Mouse (Mus musculus) kidney, postnatal 36 days (tissue): Measurements from ENCODE around the gene Crybg3.
A peak's percentile ranks its signal among the peaks of the same experiment; 100 is the strongest.

Source experiments
- DNase-seq, 2 experiments: peaks; one replicate each; pipeline ENCODE4 v3.0.0; 2021 to 2022; ENCODE audit warnings: mixed read lengths in 2 of 2

The Crybg3 gene

GRCm38 (mm10) chr16:59573961-59574360, 26.8 kb downstream of the Crybg3 start:
- DNase-seq, result peak in 1 of 2 experiments; percentile 15

- DNase-seq, result no peak
These were observed 28.1 kb downstream of the Crybg3 start for GRCm38 (mm10) chr16:59572685-59573084.

DNA sequence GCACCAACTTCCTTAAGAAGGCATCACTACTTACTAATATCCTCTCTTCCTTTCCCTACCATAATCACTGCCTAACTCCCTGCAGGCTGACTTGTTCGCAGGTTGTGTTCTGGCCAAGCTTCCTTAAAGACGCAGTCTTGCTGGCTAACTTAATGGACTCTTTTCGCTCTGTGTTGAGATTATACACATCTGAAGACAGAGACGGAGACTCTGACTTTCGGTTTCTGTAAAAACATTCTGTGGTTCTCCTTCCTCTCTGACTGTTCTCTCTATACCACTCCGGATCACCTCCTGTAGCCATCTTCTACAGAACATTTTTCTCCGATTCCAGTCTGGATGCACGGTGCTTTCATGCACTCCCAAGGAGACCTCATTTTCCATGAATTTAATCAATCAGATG, 30.0 kb downstream of the Crybg3 start:
- DNase-seq, result no peak

GRCm38 (mm10) chr16:59569837-59570236, 30.9 kb downstream of the Crybg3 start:
- DNase-seq, result no peak

DNA sequence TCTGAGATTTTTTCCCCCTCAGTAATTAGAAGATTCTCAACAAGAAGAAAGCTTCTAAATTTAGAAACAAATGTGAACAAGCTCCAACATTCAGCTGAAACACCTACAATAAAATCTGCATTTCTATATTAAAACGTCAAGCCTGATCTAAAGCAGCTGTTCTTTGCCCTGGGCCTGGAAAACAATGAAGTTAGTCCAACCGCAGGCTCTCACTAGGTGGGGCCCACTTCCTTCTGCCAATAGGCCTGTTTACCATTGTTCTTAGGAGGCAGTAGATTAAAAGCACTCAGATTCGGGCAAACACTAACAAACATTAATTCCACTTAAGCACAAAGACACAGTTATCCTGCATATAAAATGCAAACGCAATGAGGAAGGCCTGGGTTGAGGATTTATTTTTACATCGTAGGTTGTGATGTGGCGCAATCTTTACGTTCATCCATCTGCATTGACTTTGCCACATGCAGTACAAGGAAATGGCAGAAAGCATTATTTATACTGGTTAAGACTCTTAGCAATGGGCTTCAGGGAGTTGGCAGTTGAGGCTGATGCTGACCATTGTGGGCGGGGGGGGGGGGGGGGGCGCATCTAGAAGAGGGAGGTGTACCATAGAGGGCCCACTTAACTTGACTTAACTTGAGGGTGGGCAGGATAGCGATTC, 32.9 kb downstream of the Crybg3 start:
- peak; percentile 27 to 34 for DNase-seq

DNA sequence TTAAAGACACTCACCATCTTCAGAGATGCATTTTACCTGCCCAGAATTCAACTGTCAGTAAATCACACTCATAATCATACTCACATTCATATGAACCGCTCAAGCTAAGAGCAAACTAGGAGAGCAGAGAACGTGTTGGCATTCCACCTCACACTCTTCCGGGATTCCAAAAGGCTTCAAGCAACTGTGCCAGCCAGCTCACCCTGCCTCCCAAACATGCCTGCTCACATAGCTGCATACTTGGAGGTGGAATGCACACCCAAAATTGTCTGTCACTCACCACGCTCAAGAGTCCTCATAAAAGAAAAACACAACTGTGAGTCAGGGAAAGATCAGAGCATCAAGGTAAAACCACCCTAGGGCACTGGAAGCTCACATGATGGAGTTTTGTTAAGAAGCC, 34.3 kb downstream of the Crybg3 start:
- DNase-seq, result no peak

DNA sequence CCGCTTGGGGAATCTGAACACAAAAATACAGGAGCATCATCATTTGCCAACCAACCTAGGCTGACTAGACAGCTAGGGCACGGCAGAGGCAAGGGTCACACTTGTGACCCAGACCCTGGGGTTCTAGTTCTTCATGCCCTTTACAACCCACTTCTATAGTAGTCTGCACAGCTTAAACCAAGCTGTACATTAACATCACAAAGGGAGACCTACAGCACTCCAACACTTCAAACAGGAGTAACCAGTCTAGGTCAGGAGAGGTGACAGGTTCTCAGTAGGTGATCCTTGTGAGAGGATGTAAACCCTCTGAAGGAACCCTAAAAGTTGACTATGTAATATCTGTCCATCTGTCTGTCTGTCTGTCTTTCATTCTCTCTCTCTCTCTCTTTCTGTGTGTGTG, 35.1 kb downstream of the Crybg3 start:
- DNase-seq, result no peak

DNA sequence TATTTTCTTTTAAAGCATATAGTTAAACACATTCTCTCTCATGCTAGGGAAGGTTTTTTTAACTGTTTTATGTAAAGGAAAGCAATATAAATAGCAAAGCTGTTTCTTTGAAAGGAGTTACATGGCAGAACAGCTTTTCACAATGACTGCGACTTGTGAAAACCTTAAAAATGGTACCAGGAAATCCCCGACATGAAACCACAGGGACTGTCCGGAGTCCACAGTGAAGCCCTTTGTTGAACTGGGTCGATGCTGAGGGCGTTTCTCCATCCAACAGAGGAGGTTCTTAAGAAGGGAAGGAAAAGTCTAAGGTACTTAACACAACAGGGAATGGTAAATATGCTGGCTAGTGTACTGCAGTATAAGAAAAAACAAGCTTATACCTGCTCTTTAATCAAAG, 36.8 kb downstream of the Crybg3 start:
- DNase-seq, result no peak

GRCm38 (mm10) chr16:59559300-59560200, 41.2 kb downstream of the Crybg3 start:
- DNase-seq, result peak; percentile 28 to 58

- DNase-seq, result no peak
These were observed 41.9 kb downstream of the Crybg3 start for GRCm38 (mm10) chr16:59558916-59559299.

- DNase-seq, result no peak
These were observed 47.2 kb downstream of the Crybg3 start for GRCm38 (mm10) chr16:59553490-59554161.

DNA sequence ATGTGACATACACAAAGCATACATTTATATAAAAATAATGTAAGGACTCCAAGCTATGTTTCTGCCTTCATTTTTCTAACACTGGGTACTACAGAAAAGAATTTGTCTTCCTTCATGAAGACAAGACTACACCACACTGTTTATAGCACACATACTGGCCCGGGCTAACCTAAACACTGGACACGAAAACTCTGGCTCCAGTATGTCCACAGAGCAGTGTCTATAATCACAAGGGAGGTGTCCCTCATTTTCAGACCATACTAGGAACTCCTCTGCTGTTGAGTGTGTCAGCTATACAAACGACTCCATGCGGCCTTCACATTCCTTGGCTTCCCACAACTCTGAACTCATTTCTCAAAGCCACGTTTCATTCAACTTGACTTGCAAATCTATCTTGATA, 49.3 kb downstream of the Crybg3 start:
- DNase-seq, result no peak

GRCm38 (mm10) chr16:59549631-59550030, 51.1 kb downstream of the Crybg3 start:
- DNase-seq, result no peak

DNA sequence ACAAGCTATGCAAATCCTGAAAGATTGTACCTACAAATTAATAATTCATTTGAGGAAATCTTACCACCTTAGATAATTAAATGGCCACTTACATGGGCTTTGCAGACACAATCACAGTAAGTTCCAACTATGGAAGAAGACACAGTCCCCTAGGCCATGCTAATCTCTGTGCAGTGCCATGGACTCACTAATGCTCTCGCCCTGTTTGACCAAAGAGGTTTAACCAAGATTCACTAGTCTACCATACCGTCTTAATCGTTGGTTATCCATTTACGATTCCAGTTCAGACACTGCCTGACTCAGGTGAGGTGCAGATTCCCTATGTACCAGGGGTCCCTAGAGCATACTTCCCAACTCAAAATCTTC, 52.2 kb downstream of the Crybg3 start:
- DNase-seq, result no peak

DNA sequence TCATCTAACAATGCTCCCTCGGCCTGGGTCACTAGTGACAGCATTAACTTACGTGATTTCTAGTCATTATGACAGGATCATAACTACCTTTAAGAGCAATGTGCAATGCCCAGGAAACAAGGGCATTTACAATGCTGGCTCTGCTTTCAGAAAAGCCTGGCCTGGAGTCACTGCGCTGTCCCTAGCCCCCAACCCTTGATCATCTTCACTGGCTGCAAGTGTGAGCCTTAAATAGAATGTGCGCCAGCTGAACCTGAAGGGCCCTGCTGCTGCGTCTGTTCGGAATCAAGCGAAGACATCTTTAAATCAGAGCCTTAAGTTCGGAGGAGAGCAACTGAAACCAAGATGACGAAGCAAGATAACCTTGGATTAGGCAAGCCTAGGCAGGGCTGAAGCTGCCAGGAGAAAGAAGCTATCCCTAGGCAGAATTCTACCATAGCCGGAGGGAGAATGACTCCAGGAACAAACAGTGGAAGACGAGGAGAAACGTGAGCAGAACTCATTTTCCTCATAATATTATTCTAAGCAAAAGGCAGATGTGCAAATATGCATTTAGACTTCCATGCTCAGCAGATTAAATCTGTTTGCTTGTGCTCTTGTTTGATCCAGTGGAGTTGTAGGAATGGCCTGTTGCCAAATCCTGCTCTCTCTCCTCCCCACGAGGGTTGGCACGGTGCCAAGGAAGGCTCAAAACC, 52.7 kb downstream of the Crybg3 start:
- peak; percentile 74 to 82 for DNase-seq

- no peak for DNase-seq
These were observed 53.3 kb downstream of the Crybg3 start for GRCm38 (mm10) chr16:59547466-59547865.

DNA sequence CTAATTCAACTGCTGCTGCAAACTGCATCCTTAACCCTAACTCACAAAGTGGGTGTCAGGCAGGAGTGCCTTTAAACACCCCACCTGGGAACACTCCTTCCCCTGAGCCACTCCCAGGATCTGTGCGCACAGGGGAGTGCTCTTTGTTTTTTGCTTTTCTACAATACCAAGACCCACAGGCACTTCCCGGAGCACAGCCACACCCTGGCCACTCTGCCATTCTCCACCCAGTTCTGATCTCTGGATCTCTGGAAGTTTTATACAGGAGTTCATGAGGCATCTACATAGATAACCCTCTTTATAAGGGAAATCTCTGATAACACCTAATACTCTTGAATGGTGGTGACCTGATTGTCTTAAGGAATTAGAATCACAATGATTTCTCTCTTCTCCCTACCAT, 55.4 kb downstream of the Crybg3 start:
- DNase-seq, result no peak

- DNase-seq, result no peak
These were observed 59.4 kb downstream of the Crybg3 start for GRCm38 (mm10) chr16:59541382-59541781.

- no peak for DNase-seq
These were observed 59.8 kb downstream of the Crybg3 start for GRCm38 (mm10) chr16:59540944-59541343.

- DNase-seq, result no peak
These were observed 65.1 kb downstream of the Crybg3 start for GRCm38 (mm10) chr16:59535673-59536072.

GRCm38 (mm10) chr16:59534349-59534748, 66.4 kb downstream of the Crybg3 start:
- DNase-seq, result no peak

DNA sequence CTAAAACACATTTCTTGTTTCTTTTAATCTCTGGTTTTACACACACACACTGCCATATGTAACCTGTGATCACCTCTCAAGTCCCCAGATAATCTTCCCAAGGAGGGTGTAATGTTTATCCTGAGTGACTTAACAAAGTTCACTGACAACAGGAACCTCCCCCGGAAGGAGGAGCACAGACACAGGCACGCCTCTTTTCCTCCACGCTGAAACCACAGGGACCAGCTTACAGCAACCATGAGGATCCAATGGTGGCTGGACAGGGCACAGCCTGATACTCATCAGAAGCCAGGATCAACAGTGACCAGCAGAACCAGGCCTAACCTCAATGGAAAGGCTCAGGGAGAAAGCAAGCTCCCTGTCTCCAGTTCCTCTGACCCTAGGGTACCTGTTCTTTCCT, 68.2 kb downstream of the Crybg3 start:
- no peak for DNase-seq

- no peak for DNase-seq
These were observed 69.5 kb downstream of the Crybg3 start for GRCm38 (mm10) chr16:59531243-59531642.
